Mouse (Mus musculus): ENCODE measurements around the gene Prpsap2.
"Not testable (repeated sequence)": the region's sequence is repeated elsewhere in the genome, so short reads cannot be mapped to it uniquely, and the experiment has no call there.

Prpsap2 gene

GRCm38 (mm10) chr11:61761584-61762407 lies at the start of gene Prpsap2:
Prpsap2 (minus strand) TSS chr11:61762088.
- DNase-seq (ENCODE audit: extremely low read depth, low read depth, low spot score) = peak; percentile 54

GRCm38 (mm10) chr11:61809793-61810192 lies 47.9 kb upstream of the Prpsap2 start:
- DNase-seq (ENCODE audit: extremely low read depth, low read depth, low spot score) = no peak

GRCm38 (mm10) chr11:61808551-61809117 lies 46.7 kb upstream of the Prpsap2 start:
- no peak for DNase-seq (ENCODE audit: extremely low read depth, low read depth, low spot score)

GRCm38 (mm10) chr11:61793441-61793840 lies 31.6 kb upstream of the Prpsap2 start:
- DNase-seq (ENCODE audit: extremely low read depth, low read depth, low spot score) = no peak

GRCm38 (mm10) chr11:61788550-61788949 lies 26.7 kb upstream of the Prpsap2 start:
- DNase-seq (ENCODE audit: extremely low read depth, low read depth, low spot score) = no peak

- not testable (repeated sequence) for DNase-seq (ENCODE audit: extremely low read depth, low read depth, low spot score)
Observed at GRCm38 (mm10) chr11:61782526-61782925, 20.6 kb upstream of the Prpsap2 start.

- no peak for DNase-seq (ENCODE audit: extremely low read depth, low read depth, low spot score)
Observed at GRCm38 (mm10) chr11:61774551-61775149, 12.8 kb upstream of the Prpsap2 start.

- DNase-seq (ENCODE audit: extremely low read depth, low read depth, low spot score) = no peak
Observed at GRCm38 (mm10) chr11:61760518-61760917, 1.4 kb downstream of the Prpsap2 start.

GRCm38 (mm10) chr11:61757151-61757550 lies 4.7 kb downstream of the Prpsap2 start:
- no peak for DNase-seq (ENCODE audit: extremely low read depth, low read depth, low spot score)

GRCm38 (mm10) chr11:61751612-61752011 lies 10.3 kb downstream of the Prpsap2 start:
- no peak for DNase-seq (ENCODE audit: extremely low read depth, low read depth, low spot score)

GRCm38 (mm10) chr11:61747161-61747560 lies 14.7 kb downstream of the Prpsap2 start:
- no peak for DNase-seq (ENCODE audit: extremely low read depth, low read depth, low spot score)

GRCm38 (mm10) chr11:61745781-61746180 lies 16.1 kb downstream of the Prpsap2 start:
- no peak for DNase-seq (ENCODE audit: extremely low read depth, low read depth, low spot score)

GRCm38 (mm10) chr11:61744460-61744859 lies 17.4 kb downstream of the Prpsap2 start:
- DNase-seq (ENCODE audit: extremely low read depth, low read depth, low spot score) = no peak

- DNase-seq (ENCODE audit: extremely low read depth, low read depth, low spot score) = no peak
Observed at GRCm38 (mm10) chr11:61743768-61744167, 18.1 kb downstream of the Prpsap2 start.

GRCm38 (mm10) chr11:61740500-61740899 lies 21.4 kb downstream of the Prpsap2 start:
- no peak for DNase-seq (ENCODE audit: extremely low read depth, low read depth, low spot score)

- no peak for DNase-seq (ENCODE audit: extremely low read depth, low read depth, low spot score)
Observed at GRCm38 (mm10) chr11:61737290-61737689, 24.6 kb downstream of the Prpsap2 start.

GRCm38 (mm10) chr11:61732672-61733071 lies 29.2 kb downstream of the Prpsap2 start:
- no peak for DNase-seq (ENCODE audit: extremely low read depth, low read depth, low spot score)

GRCm38 (mm10) chr11:61728037-61728436 lies 33.9 kb downstream of the Prpsap2 start:
- no peak for DNase-seq (ENCODE audit: extremely low read depth, low read depth, low spot score)

GRCm38 (mm10) chr11:61722077-61722476 lies 39.8 kb downstream of the Prpsap2 start:
- DNase-seq (ENCODE audit: extremely low read depth, low read depth, low spot score) = no peak

- DNase-seq (ENCODE audit: extremely low read depth, low read depth, low spot score) = no peak
Observed at GRCm38 (mm10) chr11:61720636-61721035, 41.3 kb downstream of the Prpsap2 start, which contains the start of gene Slc5a10. Slc5a10 (minus strand) TSS chr11:61720826.

- no peak for DNase-seq (ENCODE audit: extremely low read depth, low read depth, low spot score)
Observed at GRCm38 (mm10) chr11:61719826-61720225, 42.1 kb downstream of the Prpsap2 start.

GRCm38 (mm10) chr11:61719387-61719786 lies 42.5 kb downstream of the Prpsap2 start:
- DNase-seq (ENCODE audit: extremely low read depth, low read depth, low spot score) = no peak
